Mouse (Mus musculus) right cerebral cortex, adult 18-20 months (tissue): ENCODE data around the gene Noct.
"Not testable (repeated sequence)": the region's sequence is repeated elsewhere in the genome, so short reads cannot be mapped to it uniquely, and the experiment has no call there.

Source experiments
- DNase-seq: peaks from one replicate; pipeline ENCODE4 v3.0.0; 2022; ENCODE audit warnings: mixed read lengths

The Noct gene

DNA sequence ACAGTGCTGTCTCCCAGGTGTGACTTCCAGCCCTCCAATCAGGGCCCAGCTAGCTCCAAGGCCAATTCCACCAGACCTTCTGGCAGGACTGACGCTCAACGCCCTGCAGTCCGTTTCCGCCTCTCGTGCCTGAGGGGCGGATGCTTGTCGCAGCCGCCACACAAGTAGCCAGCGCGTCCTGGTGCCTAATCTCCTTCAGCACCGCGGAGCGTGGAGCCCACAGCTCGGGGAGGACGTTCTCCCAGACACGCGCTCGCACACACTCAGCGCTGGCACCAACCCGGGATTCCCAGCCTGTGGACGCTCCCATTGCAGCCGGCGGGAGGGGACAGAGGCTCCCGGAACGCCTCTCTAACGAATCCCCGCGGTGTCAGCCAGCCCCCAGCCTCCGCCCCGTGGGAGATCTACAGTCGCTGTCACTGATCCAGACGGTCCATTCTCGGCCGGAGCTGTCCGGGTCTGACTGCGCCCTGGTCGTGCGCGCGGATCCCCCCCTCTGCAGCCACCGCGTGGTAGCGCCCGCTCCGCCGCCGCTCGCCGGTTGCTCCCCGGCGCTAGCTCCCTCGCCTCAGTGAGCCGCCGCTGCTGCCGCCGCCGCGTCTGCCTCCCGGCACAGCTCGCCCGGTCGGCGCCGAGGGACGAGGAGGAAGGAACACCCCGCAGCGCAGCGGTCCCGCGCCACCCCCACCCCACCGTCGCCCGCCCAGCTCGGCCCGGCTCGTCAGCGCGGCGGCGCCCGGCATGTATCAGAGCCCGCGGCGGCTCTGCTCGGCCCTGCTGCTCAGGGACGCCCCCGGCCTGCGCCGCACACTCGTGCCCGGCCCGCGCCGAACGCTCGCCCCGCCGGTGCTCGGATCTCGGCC is at the start of gene Noct:
Gene Noct, plus strand, starts transcription at position 85 of the 863 bp plus-strand sequence.
- DNase-seq: peak; percentile 90

DNA sequence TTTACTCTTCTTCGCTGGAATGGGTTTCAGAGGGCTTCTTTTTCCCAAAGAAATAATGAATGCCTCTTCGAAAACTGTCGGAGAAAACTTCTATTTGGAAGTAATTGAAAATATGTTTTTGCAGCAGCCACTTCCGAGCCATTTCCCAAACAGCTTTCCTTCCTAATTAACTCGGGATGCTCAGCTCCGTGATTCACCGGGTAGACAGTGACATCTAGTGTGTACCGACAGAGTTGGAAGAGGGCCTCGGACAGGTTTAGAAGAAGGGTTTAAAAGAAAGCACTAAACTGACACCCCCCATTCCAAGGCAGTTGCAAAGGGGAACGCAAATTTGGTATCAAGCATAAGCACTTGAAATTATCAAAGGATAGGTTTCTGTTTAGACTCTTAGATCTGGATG is 46.1 kb upstream of the Noct start:
- DNase-seq: peak; percentile 44

DNA sequence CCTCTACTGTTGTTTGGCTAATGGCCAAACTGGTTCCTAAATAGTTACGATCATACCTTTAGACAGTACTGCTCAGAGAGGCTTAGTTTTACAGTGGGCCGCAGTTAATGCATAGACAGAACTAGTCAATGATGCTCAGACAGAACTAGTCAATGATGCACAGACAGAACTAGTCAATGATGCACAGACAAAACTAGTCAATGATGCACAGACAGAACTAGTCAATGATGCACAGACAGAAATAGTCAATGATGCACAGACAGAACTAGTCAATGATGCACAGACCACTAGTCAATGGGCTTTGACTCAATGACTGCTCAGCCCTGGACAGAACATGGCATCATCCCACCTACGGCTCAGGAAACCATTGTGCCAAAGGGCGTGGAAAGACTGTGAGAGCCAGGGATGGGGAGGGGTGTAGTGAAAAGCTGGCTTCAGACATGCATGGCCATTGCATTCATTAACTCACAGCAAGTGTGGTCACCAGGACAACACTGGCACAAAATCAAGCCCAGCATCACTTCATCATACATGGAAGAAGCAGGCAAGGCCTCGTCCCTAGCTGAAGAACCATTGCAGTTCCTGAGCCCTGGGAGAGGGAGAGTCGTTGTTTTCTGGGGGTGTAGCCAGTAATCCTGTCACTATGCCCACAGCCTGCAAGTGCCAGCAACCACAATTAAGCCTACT is 44.6 kb upstream of the Noct start:
- DNase-seq: no peak

DNA sequence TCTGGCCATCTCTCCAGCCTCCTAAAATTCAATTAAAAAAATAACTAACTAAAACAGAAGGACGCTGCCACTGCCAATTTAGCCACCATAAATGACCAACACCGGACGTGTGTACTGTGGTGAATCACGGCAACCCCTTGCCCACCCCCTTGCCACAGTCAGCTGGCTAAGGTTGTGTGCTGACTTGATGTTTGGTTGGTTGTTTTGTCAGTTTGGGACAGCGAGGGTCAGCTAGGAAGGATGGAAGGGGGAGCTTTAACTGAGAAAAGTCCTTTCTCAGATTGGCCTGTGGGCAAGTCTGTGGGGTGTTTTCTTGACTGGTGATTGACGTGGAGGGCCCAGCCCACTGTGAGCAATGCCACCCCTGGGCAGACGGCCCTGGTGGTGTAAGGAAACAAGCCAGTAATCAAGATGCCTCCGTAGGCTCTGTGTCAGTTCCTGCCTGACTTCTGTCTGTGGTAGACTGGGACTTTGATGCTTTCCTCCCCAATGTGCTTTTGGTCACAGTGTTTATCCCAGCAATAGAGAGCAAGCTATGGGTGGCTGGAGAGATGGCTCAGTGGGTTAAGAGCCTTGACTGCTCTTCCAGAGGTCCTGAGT is 43.8 kb upstream of the Noct start:
- no peak for DNase-seq

DNA sequence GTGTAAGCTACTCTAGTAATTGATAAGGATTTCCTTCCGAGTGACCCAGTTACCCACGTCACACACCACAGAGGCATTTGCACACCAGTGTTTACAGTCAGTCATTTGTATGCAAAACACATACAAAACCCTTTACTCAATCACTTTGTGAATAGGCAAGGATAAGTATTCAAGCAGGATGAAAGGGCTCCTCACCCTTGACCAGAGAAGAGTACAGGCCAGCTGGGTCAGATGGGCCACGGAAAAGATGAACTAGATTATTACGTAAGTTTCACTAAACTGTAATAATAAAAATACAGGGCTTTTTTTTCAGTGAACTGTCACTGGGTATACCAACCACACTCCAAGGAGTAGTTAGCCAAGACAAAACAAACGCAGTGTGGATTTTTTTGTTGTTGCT is 41.8 kb upstream of the Noct start:
- no peak for DNase-seq

DNA sequence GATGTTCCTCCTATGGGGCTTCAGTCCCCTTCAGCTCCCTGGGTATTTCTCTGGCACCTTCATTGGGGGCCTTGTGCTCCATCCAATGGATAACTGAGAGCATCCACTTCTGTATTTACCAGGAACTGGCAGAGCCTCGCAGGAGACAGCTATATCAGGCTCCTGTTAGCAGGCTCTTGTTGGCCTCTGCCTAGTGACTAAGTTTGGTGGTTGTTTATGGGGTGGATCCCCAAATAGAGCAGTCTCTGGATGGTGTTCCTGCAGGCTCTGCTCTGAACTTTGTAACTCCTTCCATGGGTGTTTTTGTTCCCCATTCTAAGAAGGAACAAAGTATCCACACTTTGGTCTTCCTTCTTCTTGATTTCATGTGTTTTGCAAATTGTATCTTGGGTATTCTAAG is 40.7 kb upstream of the Noct start:
- not testable (repeated sequence) for DNase-seq

DNA sequence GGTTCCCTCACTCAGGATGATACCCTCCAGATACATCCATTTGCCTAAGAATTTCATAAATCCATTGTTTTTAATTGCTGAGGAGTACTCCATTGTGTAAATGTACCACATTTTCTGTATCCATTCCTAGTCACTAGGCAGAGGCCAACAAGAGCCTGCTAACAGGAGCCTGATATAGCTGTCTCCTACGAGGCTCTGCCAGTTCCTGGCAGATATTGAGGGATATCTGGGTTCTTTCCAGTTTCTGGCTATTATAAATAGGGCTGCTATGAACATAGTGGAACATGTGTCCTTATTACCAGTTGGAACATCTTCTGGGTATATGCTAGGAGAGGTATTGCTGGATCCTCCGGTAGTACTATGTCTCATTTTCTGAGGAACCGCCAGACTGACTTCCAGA is 40.3 kb upstream of the Noct start:
- DNase-seq: not testable (repeated sequence)

DNA sequence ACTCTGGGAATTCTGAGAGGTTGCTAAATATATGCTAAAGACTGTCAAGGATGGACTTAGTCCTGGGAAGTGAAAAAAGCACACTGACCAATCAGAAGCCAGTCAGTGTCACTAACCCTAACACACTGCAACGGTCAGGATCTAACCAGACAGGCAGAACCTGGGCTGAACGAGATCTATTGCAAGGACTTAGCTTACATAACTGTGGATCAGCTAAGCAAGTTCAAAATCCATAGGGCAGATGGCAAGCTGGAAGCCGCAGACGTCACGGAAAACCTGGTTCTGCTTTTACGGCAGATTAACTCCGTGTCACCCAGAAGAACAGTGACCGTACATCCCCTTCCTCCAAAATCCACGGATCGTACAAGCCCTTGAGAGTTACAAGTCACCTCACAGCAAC is 39.5 kb upstream of the Noct start:
- no peak for DNase-seq

DNA sequence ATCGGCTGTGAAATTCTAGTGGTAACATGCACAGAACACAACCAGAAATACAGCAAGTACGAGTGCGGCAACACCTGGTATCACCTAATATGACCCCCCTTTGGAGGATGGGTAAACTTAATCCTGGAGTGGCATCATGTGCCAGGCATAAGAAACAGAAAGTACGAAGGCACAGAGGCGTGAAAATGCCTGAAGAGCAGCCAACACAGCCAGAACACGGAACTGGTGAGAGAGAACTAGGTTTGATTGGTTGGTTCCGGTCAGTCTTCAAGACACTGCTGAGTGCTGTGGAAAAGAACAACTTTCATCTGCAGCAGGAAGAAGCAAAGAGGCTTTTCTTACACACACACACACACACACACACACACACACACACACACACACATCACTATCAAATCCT is 38.8 kb upstream of the Noct start:
- DNase-seq: no peak

DNA sequence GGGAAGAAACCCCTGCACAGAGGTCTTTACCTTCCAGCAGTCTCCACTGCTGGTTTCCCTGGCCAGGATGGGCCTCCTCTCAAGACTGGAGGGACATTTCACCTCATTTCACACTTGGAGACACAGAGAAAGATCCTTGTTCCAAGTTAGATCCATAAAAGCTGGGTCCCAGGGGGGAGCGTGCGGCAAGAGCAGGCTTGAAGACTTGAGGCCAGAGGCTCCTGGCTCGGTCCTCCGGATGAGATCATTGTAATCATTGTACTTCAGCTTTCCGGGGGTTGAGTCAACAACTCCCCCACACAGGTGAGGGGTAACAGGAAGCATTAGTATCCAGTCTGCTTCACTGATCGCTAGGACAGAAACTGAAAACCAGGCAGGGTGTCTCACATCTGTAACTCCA is 30.2 kb upstream of the Noct start:
- no peak for DNase-seq

DNA sequence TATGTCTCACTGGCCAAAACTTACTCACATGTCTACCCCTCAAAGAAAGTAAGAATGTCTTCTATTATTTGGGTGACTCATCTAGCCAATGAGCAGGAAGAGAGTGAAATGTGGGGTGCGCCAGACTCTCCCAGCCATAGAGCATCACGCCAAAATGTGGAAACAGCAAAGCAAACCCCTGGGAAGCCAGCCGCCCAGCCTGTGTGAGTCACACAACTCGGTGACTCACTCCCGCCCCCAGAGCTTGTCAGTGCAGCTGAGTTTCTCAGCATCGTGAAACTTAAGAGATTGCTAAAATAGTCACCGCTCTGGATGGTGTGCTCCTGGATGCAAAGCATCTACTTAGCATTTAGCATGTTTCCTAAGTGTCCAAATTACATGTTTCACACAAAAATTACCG is 28.9 kb upstream of the Noct start:
- peak; percentile 94 for DNase-seq

DNA sequence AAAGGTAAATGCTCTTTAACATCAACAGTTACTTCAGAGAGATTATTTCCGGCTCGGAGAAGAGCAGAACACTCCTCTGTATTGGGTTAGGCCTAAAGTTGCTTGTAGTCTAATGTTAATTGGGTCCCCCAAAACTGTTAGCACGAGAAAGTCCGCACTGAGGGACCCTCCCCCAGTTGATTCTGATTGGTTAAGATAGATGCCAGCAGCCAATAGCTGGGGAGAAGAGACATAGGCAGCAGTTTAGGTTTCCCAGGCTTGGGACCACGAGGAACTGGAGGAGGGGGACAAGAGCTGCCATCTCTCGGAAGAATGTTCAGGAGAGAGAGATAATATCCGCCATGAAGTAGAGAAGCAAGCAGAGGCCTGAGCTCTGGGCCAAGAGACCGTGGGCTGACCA is 28.5 kb upstream of the Noct start:
- DNase-seq: peak; percentile 21

DNA sequence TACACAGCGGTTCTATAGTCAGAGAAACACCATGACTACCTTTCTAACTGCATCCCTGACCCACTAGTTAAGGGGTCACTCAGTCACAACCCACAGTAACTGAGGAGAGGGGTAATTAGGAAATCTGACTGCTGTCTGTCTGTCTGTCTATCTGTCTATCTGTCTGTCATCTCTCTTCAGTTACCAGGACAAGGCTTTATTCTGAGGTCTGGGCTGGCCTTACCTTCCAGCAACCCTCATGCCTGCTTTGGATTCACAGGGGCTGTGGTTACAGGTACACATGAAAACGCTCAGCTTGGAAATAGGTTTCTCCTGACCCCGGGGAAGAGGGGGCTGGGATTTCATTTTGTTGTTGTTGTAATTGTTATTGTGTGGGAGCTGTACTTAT is 27.5 kb upstream of the Noct start:
- no peak for DNase-seq

DNA sequence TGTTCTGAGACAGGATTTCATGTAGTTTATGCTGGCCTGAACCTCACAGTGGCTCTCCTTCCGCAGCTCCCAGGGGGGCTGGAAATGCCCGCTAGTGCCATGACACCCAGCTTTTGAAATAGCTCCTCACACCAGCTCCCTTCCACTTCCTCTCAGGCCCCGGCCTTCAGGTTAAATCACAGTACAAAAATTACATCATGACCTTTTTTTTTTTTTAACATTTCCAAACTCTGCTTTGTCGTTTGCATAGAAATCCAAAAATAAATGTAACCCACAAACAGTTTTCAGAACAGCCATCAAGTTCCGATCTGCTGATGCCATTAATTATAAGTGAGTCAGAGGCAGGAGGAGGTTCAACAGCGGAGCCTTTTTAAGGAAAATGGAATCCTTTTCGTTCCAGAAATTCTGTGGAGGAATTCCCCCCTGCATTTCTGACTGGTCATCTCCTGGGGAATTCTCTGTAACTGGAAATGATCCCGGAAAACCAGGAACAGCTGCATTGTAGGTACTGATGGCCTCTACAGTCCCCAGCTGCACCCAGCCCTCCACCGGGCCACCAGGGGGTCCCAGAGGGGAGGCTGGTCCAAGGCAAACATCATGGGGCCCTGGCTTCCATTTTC is 27.0 kb upstream of the Noct start:
- DNase-seq: no peak

DNA sequence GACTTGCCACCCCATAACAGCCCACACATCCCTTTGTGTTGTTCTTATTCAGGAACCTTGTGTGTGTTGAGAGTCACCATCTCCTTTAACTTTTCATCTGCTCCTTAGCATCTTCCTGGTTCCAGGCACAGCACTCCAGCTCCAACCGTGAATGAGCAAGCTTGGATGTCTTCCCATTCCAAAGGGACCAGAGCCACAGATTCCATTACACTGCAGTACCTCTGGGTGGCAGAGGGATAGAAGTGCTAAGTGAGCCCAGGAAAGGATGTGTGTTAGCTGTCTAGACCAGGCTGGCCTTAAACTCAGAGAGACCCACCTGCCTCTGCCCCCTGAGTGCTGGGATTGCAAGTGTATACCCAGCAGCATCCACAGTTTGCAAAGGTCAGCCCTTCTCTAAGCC is 26.0 kb upstream of the Noct start:
- DNase-seq: peak; percentile 54

DNA sequence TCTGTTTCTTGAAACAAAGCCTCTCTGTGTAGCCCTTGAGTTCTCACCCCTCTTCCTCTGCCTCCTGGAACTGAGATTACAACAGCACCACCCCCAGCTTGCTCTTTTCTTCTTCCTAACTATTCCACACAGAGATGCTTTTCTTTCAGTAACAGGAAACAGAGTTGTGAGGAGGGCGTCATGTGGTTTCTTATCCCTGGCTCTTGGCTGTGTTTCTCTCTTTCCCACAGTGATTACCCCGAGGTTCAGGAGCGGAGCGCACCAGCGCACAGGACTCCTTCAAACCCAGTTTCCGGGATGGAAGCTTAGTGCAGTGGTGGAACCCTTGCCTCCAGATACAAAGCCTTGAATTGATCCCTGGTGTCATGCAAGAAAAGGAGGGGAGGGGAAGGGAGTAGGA is 25.1 kb upstream of the Noct start:
- no peak for DNase-seq

DNA sequence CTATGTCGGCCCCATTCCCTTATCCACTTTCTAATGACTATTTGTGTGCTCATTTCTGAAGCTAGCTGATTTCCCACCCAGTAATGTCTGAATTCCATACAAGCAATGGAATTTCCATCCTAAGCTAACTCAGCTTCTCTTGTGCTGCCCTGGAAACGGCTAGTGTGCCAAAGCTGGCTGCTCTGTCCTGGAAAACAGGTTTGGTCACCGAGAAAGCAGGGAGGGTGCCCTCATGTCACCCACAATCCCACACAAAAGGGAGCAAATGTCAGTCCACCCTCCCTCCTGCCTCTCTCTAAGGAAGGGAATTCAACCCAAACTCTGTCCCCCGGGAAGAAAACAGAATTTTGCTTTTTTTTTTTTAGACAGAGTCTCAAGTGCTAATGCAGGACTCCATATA is 23.9 kb upstream of the Noct start:
- no peak for DNase-seq

DNA sequence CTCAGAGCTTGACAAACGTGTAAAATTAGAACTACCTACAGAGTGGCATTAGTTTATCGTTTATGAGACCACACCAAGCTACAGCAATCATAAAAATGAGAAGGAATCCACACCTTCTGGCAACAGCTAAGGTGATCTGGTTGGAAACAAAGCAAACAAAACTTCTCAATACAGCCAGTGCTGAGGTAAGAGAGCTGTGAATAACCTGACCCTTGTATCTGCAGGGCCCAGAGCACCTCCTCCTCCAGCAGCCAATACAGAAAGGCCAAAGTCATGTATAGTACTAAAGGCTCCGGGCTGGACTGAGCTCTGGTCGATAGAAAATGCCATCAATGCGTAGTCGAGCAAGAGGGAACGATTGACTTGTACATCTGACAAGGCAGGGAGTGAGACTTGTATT is 23.4 kb upstream of the Noct start:
- DNase-seq: no peak

DNA sequence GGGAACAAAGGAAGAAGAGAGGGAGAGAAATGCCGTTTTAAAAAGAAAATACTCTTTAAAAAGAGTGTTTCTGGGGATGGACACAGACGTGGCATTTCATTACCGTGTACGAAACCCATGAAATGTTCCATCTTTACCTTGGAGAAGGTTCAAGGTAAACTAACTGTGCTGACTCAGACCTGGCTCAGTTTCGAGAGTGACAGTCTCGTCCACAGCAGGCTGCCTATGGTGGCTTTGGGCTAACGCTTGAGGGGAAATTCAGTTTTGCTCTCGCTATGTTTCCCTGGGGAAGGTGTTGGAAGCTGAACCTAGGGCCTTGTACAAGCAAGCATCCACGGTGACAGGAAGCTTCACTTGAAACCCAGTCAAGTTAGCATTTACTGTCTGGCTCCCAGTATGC is 22.3 kb upstream of the Noct start:
- DNase-seq: no peak

DNA sequence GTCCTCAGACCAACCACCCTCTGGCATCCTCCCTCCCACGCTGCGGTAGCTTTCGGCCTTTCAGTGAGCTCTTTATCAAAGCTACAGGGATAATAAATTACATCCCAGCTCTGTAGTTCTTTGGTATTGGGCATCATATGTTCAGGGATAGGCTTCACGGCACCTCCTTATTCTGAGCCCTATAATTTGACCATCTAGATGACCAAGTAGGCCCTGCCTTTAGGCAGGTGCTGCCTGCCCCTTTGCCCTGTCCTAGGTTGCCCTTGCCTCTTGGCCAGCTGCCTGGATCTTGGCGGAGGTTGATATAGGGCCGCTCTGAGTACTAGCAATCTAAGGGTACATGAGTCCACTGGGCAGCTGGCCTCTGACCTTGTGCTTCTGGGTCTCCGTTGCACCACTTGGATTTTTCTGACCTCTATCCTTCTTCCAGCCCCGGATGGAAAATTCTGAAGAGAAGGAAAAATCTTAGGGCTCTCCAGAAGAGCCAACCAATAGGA is 21.7 kb upstream of the Noct start:
- no peak for DNase-seq

DNA sequence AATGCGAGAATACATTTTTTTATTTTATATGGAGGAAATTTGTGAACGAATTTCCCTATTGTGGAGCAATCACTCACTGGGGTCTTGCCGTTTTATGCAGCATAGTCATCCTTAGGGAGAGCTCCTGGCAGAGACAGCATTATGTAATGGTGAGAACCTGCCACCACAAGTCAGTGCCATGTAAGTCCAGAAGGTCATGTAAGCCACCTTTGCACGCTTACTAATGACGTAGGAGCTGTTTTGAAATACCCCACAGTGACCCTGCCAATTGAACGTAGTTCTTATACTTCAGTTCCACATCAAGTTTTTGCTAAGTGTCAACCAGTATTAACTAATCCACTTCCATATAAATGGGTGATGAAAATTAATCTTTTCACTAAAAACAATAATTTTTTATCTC is 20.3 kb upstream of the Noct start:
- no peak for DNase-seq

DNA sequence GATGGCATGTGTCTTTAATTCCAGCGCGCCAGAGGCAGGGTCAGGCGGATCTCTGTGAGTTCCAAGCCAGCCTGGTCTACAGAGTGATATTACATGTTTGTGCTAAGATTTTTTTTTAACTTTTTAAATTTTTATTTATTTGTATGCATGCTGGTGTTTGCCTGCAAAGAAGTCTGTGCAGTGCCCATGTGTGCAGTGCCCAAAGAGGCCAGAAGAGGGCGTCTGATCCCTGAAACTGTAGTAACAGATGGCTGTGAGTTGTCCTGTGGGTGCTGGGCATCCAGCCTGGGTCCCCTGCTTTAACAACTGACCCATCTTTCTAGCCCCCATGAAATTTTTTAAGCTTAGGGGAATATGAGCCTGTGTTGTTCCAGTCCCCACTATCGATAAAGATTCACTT is 19.8 kb upstream of the Noct start:
- no peak for DNase-seq

DNA sequence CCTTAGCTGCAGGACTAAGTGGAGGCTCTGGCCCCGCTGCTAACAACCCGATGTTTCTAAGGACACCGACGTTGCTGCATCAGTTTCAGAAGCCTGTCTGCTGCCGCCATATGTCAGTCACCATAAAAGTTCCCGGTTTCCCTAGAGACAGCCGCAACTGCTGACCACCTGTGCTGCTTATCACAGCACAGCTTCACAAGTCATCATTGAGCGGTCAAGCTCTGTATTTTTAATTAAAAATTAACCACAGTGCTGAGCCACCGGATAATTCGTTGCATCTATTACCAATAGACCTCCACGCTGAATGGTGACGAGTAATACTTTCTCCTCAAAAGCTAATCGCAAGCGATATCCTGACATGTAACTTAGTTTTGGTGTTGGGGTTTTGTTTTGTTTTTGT is 19.4 kb upstream of the Noct start:
- DNase-seq: no peak

DNA sequence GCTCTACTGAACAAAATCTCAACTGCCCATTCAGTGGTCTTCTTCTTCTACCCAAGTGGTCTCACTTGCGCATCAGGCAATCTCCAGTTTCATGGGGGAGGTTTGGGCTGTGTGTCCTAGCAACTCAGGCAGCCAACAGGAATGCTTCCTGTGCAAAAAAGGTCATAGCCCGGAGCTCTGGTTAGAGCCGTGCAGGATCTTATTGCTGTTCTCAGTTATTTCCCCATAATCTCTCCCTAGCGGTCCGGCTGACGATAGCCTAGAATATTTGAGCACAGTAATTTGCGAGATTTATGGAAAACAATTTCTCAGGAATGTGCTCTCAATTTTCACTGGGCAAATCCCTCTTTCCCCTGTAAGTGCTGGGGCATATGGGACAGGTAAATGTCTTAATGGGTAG is 17.7 kb upstream of the Noct start:
- DNase-seq: no peak
